Mouse (Mus musculus) CH12.LX (cell line): Measurements from ENCODE around the gene Creb5. TPM values are rescaled to one million over a fixed set of nuclear protein-coding genes. Genes with fewer than 3 reads are reported as not detected.

Experiments used
- DNase-seq: peaks from one replicate; pipeline ENCODE4 v3.0.0-alpha.2; 2013; ENCODE audit errors: extremely low read depth
- H3K27ac ChIP-seq: 2 replicates; pipeline ENCODE4 v1.5.1; 2012; ENCODE audit warnings: low read depth, mild to moderate bottlenecking, control low read depth, moderate library complexity; ENCODE audit not compliant: insufficient read depth
- H3K27me3 ChIP-seq: replicated peaks from 2 replicates; pipeline ENCODE3; 2012; ENCODE audit warnings: inconsistent platforms
- H3K36me3 ChIP-seq, 2 experiments: replicated peaks in 1 of 2; 2 replicates each; pipeline versions ENCODE3 to v1.6.1; 2012; ENCODE audit warnings: inconsistent platforms in 1 of 2, low read length in 1 of 2, mild to moderate bottlenecking in 1 of 2, mixed read lengths in 1 of 2, moderate library complexity in 1 of 2; ENCODE audit not compliant: control insufficient read depth in 1 of 2, insufficient read depth in 1 of 2
- H3K4me1 ChIP-seq, 2 experiments: 2 replicates each; pipeline ENCODE4 v1.6.1; 2012; ENCODE audit warnings: inconsistent platforms in 1 of 2, moderate library complexity in 1 of 2; ENCODE audit not compliant: insufficient read depth in 2 of 2, control insufficient read depth in 1 of 2
- H3K4me2 ChIP-seq: 2 replicates; pipeline ENCODE4 v1.6.1; 2012; ENCODE audit warnings: low read depth, mild to moderate bottlenecking, control low read depth; ENCODE audit not compliant: poor library complexity, insufficient read depth, severe bottlenecking
- H3K4me3 ChIP-seq, 3 experiments: fragments of 150-350 bp in 1 of 3; sonication (generic) in 1 of 3; replicated peaks in 1 of 3; 2 replicates each; pipeline versions ENCODE3 to v1.5.1; 2011 to 2012; ENCODE audit warnings: low read depth in 2 of 3, low read length in 2 of 3, mild to moderate bottlenecking in 2 of 3, moderate library complexity in 2 of 3, control low read depth in 1 of 3, improper control_type of control experiment in 1 of 3, inconsistent platforms in 1 of 3, mixed read lengths in 1 of 3; ENCODE audit not compliant: poor library complexity in 1 of 3
- H3K79me2 ChIP-seq: replicated peaks from 2 replicates; pipeline ENCODE4 v1.6.1; 2012; ENCODE audit warnings: mild to moderate bottlenecking, moderate library complexity; ENCODE audit not compliant: control insufficient read depth, poor library complexity, insufficient read depth, severe bottlenecking; ENCODE audit errors: extremely low read depth
- H3K9ac ChIP-seq: 2 replicates; pipeline ENCODE4 v1.6.1; 2012; ENCODE audit warnings: low read depth, mild to moderate bottlenecking, control low read depth, moderate library complexity; ENCODE audit not compliant: insufficient read depth
- H3K9me3 ChIP-seq: replicated peaks from 2 replicates; pipeline ENCODE3; 2012; ENCODE audit warnings: low read length, inconsistent platforms, mixed read lengths
- BHLHE40 ChIP-seq: IDR thresholded peaks from 2 replicates; pipeline ENCODE4 v1.6.1; 2011; ENCODE audit warnings: mild to moderate bottlenecking, low read depth, low read length, improper control_type of control experiment
- CHD1 ChIP-seq: IDR thresholded peaks from 2 replicates; pipeline ENCODE4 v1.6.1; 2012; ENCODE audit warnings: low read depth, low read length, improper control_type of control experiment, inconsistent platforms
- CHD2 ChIP-seq: IDR thresholded peaks from 2 replicates; pipeline ENCODE4 v1.6.1; 2011; ENCODE audit warnings: low read length, improper control_type of control experiment
- CTCF ChIP-seq, 2 experiments: IDR thresholded peaks in 1 of 2; conservative IDR thresholded peaks in 1 of 2; 2 replicates each; pipeline ENCODE4 v1.5.1; 2011 to 2012; ENCODE audit warnings: low read depth in 2 of 2, low read length in 2 of 2, improper control_type of control experiment in 1 of 2, inconsistent platforms in 1 of 2, mild to moderate bottlenecking in 1 of 2, moderate library complexity in 1 of 2
- E2F4 ChIP-seq: IDR thresholded peaks from 2 replicates; pipeline ENCODE4 v1.6.1; 2011; ENCODE audit warnings: low read depth, low read length, improper control_type of control experiment; ENCODE audit not compliant: insufficient replicate concordance
- EP300 ChIP-seq: IDR thresholded peaks from 2 replicates; pipeline ENCODE4 v1.6.1; 2011; ENCODE audit warnings: low read length, improper control_type of control experiment
- IRF4 ChIP-seq: IDR thresholded peaks from 2 replicates; pipeline ENCODE4 v1.6.1; 2014; ENCODE audit warnings: low read depth, mild to moderate bottlenecking, inconsistent platforms, low read length, improper control_type of control experiment
- KAT2A ChIP-seq: IDR thresholded peaks from 2 replicates; pipeline ENCODE4 v1.6.1; 2012; ENCODE audit warnings: low read length, improper control_type of control experiment, inconsistent platforms; ENCODE audit not compliant: insufficient replicate concordance
- MAFK ChIP-seq: IDR thresholded peaks from 2 replicates; pipeline ENCODE4 v1.6.1; 2011; ENCODE audit warnings: low read length, improper control_type of control experiment; ENCODE audit not compliant: insufficient replicate concordance
- MAX ChIP-seq: IDR thresholded peaks from 2 replicates; pipeline ENCODE4 v1.6.1; 2011; ENCODE audit warnings: low read length, improper control_type of control experiment
- MYC ChIP-seq: IDR thresholded peaks from 2 replicates; pipeline ENCODE4 v1.6.1; 2011; ENCODE audit warnings: low read depth, mild to moderate bottlenecking, improper control_type of control experiment, low read length
- NRF1 ChIP-seq: IDR thresholded peaks from 2 replicates; pipeline ENCODE4 v1.6.1; 2014; ENCODE audit warnings: low read depth, mild to moderate bottlenecking, inconsistent platforms, low read length, improper control_type of control experiment, moderate library complexity
- PAX5 ChIP-seq: IDR thresholded peaks from 2 replicates; pipeline ENCODE4 v1.6.1; 2012; ENCODE audit warnings: low read length, inconsistent platforms, mixed read lengths
- POLR2AphosphoS2 ChIP-seq: IDR thresholded peaks from 2 replicates; pipeline ENCODE4 v1.6.1; 2011; ENCODE audit warnings: low read depth, low read length, improper control_type of control experiment
- RAD21 ChIP-seq: IDR thresholded peaks from 2 replicates; pipeline ENCODE4 v1.6.1; 2011; ENCODE audit warnings: low read depth, mild to moderate bottlenecking, low read length, improper control_type of control experiment, moderate library complexity
- SIN3A ChIP-seq: IDR thresholded peaks from 2 replicates; pipeline ENCODE4 v1.6.1; 2012; ENCODE audit warnings: low read length, improper control_type of control experiment, inconsistent platforms
- SMC3 ChIP-seq: IDR thresholded peaks from 2 replicates; pipeline ENCODE4 v1.6.1; 2011; ENCODE audit warnings: low read depth, low read length, improper control_type of control experiment
- UBTF ChIP-seq: IDR thresholded peaks from 2 replicates; pipeline ENCODE4 v1.6.1; 2012; ENCODE audit warnings: low read depth, mild to moderate bottlenecking, inconsistent platforms, low read length, improper control_type of control experiment, moderate library complexity
- USF1 ChIP-seq: IDR thresholded peaks from 2 replicates; pipeline ENCODE4 v1.6.1; 2014; ENCODE audit warnings: low read depth, mild to moderate bottlenecking, inconsistent platforms, low read length, improper control_type of control experiment
- ZMIZ1 ChIP-seq: IDR thresholded peaks from 2 replicates; pipeline ENCODE4 v1.6.1; 2012; ENCODE audit warnings: low read depth, mild to moderate bottlenecking, inconsistent platforms, low read length, improper control_type of control experiment
- dilution Hi-C: fragments of 300-500 bp; cut with MboI; formaldehyde crosslinking; loops from 2 replicates; pipeline ENCODE4 v1.14.3; 2020; ENCODE audit warnings: low sequenced_read_pairs; ENCODE audit not compliant: extremely low pct_unique_long_range_greater_than_20kb, extremely low pct_ligation_motif_present
- in situ Hi-C: fragments of 300-500 bp; cut with MboI; formaldehyde crosslinking; loops from 3 replicates; pipeline ENCODE4 v1.14.3; 2019; ENCODE audit warnings: low sequenced_read_pairs, low pct_ligation_motif_present, low pct_unique_long_range_greater_than_20kb, mixed read lengths
- polyA plus RNA-seq: library from polyadenylated mRNA; unstranded; fragments of >175 nt; gene quantifications from 2 replicates; pipeline ENCODE4 v1.2.1, GENCODE M21; 2012; ENCODE audit warnings: low read depth; ENCODE audit not compliant: insufficient read length
- total RNA-seq, 2 experiments: library from RNA; depleted of rRNA; stranded (reverse); fragments of 300-350 nt in 1 of 2; fragments of >200 nt in 1 of 2; gene quantifications; 2 replicates each; pipeline ENCODE4 v1.2.3; 2012 to 2014

Creb5 gene
- total and polyA plus RNA-seq, 3 experiments: 0.68 to 2.1 (median 0.86) TPM

- TF ChIP-seq ZMIZ1: peak; percentile 94
Measured at GRCm38 (mm10) chr6:53709694-53710442, 422.8 kb downstream of the Creb5 start (continued).

- DNase-seq: peak; percentile 38
Measured at GRCm38 (mm10) chr6:53710560-53710959, 423.5 kb downstream of the Creb5 start.

GRCm38 (mm10) chr6:53713152-53713551 is 426.1 kb downstream of the Creb5 start:
- H3K27me3 ChIP-seq: no peaks in the 10 kb centered on the region
- no peak for TF ChIP-seq CHD1
- no peak for TF ChIP-seq CHD2
- TF ChIP-seq BHLHE40: no peak
- TF ChIP-seq NRF1: no peak
- TF ChIP-seq MYC: no peak
- no peak for TF ChIP-seq MAFK
- no peak for TF ChIP-seq E2F4
- TF ChIP-seq MAX: no peak
- TF ChIP-seq UBTF: no peak
- no peak for TF ChIP-seq CTCF (conservative IDR thresholded peaks at IDR 0.05 in 1 of 2, IDR thresholded peaks at IDR 0.05 in 1 of 2; ENCODE audit: low read depth in 2 of 2, low read length in 2 of 2)
- in situ Hi-C loops: loop anchor here (25.0 kb wide), 1 partner anchor 426 kb away; the partner anchor contains the start of gene Creb5
- no peak overlapping the region for H3K9ac ChIP-seq
- no peak overlapping the region for H3K27ac ChIP-seq
- no peaks in the 10 kb centered on the region for H3K36me3 ChIP-seq
- dilution Hi-C loops: no loop called here
- H3K4me1 ChIP-seq: peaks cover 19 to 38% of the 10 kb centered on the region in 2 experiments
- DNase-seq: no peak
- no peaks in the 10 kb centered on the region for H3K79me2 ChIP-seq
- no peak overlapping the region for H3K4me3 ChIP-seq
- no peaks in the 10 kb centered on the region for H3K9me3 ChIP-seq
- no peak overlapping the region for H3K4me2 ChIP-seq

More at GRCm38 (mm10) chr6:53710560-53710959, 423.5 kb downstream of the Creb5 start:
- Histone ChIP-seq H3K9ac (no peak overlapping the region), H3K27me3 (no peaks in the 10 kb centered on the region), H3K36me3 (no peaks in the 10 kb centered on the region), H3K4me3 (no peak overlapping the region), H3K4me2 (no peak overlapping the region), H3K4me1 (peaks cover 33 to 62% of the 10 kb centered on the region in 2 experiments), H3K79me2 (no peaks in the 10 kb centered on the region), H3K27ac (peak overlapping the region; percentile 68; the same call in 1 of the 2 replicates), H3K9me3 (no peaks in the 10 kb centered on the region)
- dilution Hi-C loops: no loop called here
- in situ Hi-C loops: loop anchor here (25.0 kb wide), 1 partner anchor 423 kb away; the partner anchor contains the start of gene Creb5
- 0 out of 2 replicates have a peak, but pooled peaks have one; percentile 19 for TF ChIP-seq SIN3A
- no peak for TF ChIP-seq POLR2AphosphoS2
- TF ChIP-seq ZMIZ1: no peak
- no peak for TF ChIP-seq CHD2
- no peak for TF ChIP-seq NRF1
- 0 out of 2 replicates have a peak, but pooled peaks have one; percentile 53 for TF ChIP-seq BHLHE40
- no peak for TF ChIP-seq KAT2A
- peak; percentile 36; the same call in 1 of the 2 replicates for TF ChIP-seq EP300
- peak; percentile 22; the same call in 1 of the 2 replicates for TF ChIP-seq IRF4
- TF ChIP-seq CHD1: no peak
- TF ChIP-seq RAD21: no peak; the same call in 1 of the 2 replicates
- 0 out of 2 replicates have a peak, but pooled peaks have one; percentile 44 for TF ChIP-seq MYC
- no peak for TF ChIP-seq PAX5
- no peak for TF ChIP-seq E2F4
- no peak for TF ChIP-seq SMC3
- TF ChIP-seq MAFK: no peak
- no peak for TF ChIP-seq USF1
- TF ChIP-seq MAX: no peak
